Mouse (Mus musculus) kidney, adult 8-10 months (tissue): ENCODE data around the gene Plxna4.
"Not testable (repeated sequence)": the region's sequence is repeated elsewhere in the genome, so short reads cannot be mapped to it uniquely, and the experiment has no call there.

Source experiments
- DNase-seq, 2 experiments: peaks; one replicate each; pipeline ENCODE4 v3.0.0; 2022

Gene Plxna4

GRCm38 (mm10) chr6:32533962-32534740 is 53.8 kb downstream of the Plxna4 start:
- no peak for DNase-seq

DNA sequence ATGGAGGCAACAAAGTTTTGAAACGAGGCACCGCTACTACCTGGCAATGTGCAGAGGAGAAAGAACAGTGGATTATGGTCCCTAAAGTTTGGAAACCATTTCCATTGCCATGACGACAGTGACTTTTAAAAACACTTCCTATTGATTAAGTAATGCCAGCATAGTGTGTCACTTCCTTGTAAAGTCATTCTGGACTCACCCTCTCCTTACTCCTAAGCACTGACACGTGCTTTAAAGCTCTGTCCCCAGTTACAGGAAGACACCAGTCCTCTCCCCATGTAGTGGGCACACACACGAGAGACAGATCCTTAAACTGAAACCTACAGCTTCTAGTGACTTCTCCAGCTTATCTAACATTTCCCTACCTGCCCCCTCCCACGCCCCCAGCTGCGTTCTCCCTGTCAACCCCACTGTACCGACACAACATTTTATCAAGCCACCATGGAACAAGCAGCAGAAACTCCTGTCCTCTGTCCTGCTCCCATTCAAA is 59.9 kb downstream of the Plxna4 start:
- DNase-seq = no peak

DNA sequence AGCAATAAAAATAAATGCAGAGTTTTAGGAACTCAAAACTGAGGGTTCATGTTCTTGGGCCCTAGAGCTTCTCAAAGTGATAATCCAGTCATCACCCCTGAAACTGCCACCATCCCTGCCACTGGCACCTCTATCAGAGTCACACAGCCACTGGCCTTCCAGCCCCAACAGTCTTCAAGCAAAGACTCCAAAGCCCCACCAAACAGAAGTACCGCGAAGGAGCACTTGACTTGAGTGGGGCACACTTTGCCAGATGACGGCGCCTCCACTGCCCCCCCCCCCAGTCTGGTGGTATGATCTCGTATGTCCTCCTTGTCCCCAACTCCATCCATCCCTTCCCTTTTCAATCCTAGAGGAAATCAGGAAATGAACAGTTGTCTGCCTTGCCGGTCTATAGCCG is 60.5 kb downstream of the Plxna4 start:
- DNase-seq = no peak

DNA sequence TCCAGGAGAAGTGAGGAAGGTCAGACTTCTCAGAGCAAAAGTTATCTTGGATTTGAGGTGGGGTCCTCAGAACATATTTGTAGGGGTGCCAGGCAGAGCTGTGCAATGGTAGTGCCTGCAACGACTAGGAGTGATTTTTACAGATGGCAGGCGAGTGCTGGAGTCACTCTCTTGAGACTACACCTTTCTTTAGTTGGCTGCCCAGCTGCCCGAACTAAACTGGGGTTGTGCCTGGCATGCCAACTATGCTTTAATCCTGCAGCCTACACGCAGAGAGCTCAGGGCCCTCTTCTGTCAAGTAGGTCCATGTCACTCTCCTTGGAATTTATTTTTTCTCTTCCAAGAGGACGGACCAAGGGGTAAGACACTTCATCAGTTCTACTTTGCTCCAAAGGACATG is 61.2 kb downstream of the Plxna4 start:
- DNase-seq = no peak

- DNase-seq = no peak
These were observed 67.9 kb downstream of the Plxna4 start for GRCm38 (mm10) chr6:32520097-32520496.

DNA sequence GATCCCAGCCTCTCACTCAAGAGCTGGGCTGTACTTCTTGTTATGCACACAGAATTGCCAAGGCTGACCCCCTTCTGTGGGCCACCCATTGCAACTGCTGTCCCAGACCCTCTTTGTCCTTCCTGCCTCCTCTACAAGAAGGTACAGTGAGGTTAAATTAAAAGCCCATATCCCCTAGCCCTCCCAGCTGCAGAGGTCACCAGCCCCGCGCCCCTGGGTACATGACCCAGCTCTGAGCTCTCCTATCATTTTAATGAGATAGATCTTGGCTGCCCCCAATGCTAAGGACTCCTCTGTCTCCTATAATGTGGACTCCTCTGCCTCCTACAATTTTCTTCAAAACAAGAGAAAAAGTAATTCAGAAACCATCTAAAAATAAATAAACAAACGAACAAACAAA is 69.4 kb downstream of the Plxna4 start:
- DNase-seq = no peak

GRCm38 (mm10) chr6:32514096-32514495 is 73.9 kb downstream of the Plxna4 start:
- no peak for DNase-seq

GRCm38 (mm10) chr6:32512010-32512409 is 76.0 kb downstream of the Plxna4 start:
- DNase-seq = peak in 1 of 2 experiments; percentile 47

DNA sequence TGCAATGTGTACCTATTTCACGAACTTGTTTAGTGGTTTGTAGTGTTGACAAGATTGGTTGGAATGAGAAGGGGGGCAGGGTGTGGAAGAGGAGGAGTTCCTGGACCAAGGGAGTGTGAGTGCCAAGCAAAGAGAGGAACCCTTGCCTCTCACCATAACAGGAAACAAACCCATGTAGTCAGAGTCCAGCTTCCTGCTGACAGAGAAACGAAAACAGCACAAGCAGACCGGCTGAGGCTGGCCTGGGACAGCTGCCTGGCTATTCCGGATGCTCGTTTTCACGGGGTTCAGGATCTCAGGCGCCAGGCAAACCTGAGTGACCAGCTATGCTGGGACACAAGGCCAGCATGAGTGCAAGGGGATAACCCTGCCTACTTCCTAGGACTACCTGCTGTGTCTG is 77.1 kb downstream of the Plxna4 start:
- DNase-seq = peak; percentile 61 to 72

- no peak for DNase-seq
These were observed 77.5 kb downstream of the Plxna4 start for GRCm38 (mm10) chr6:32510491-32510890.

- no peak for DNase-seq
These were observed 78.9 kb downstream of the Plxna4 start for GRCm38 (mm10) chr6:32509046-32509445.

DNA sequence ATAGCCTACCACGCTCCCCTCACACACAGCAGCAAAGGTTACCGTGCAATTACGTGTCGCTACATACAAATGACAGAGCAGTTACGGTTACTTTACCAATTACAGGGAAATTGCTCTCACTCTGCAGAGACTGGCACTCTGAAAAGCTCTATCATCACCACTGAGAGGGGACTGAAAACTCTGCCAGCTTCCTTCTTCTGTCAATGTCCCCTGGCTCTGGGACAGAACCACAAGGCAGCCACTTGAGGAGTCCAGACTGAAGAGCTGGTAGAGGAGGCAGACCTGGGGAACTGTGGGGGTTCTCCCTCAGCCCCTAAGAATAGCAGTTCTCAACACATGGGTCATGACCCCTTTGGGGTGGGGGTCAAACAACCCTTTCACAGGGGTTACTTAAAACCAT is 83.0 kb downstream of the Plxna4 start:
- no peak for DNase-seq

- DNase-seq = not testable (repeated sequence)
These were observed 86.8 kb downstream of the Plxna4 start for GRCm38 (mm10) chr6:32501186-32501585.

DNA sequence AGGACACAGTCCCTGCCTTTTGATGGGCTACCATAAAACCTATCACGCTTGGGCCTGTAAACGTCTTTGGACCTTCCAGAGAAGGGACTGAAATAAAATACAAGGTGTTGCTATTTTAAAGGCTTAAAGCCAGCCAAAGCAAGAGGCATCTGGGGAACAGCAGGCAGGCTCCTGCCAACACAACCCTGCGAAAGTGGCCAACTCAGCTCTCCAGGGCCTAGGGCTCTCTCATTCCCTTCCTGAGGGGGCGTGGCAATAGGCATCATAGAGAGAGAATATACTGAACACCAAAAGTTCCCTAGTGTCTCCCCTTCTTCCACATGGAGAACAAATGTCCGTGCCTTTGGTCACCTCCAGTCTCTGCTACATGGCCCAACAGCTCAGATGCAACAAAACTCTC is 89.9 kb downstream of the Plxna4 start:
- no peak for DNase-seq

- DNase-seq = no peak
These were observed 91.9 kb downstream of the Plxna4 start for GRCm38 (mm10) chr6:32496109-32496508.

DNA sequence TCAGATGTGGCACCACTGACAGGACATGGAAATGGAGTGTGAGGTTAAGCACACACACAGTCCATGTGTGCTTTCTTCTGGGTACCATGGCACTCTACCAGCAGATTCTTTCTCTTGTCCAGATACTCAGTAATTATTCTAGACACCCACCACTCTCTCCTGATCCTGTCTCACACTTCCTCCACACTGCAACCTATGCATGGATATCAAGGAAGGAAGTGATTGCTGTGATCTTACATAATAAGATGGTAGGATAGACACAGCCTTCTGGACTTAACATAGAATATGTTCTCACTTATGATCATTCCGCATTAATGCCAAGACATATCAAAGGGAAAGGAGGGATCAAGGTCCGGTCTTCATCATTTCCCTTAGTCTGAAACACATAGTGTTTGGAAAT is 92.5 kb downstream of the Plxna4 start:
- no peak for DNase-seq

DNA sequence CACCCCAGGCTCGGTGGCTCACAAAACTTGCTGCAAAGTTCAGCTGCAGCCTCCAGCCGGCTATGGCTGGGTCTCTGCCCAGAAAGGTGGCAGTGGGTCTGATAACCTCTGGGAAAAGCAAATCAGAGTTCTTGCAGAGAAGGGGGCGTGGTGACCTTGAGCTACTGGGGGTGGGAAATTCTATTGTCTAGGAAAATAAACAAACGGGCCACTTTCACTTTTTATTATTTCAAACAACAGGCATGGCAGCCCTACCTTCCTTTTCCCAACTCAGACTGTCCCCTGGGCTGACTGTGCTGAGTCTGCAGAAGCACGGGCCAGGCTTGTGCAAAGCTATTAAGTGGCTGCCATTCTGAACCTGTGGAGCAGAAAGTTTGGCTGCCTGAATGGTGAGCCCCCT is 94.4 kb downstream of the Plxna4 start:
- peak; percentile 15 to 19 for DNase-seq

GRCm38 (mm10) chr6:32487121-32487520 is 100.9 kb downstream of the Plxna4 start:
- no peak for DNase-seq

DNA sequence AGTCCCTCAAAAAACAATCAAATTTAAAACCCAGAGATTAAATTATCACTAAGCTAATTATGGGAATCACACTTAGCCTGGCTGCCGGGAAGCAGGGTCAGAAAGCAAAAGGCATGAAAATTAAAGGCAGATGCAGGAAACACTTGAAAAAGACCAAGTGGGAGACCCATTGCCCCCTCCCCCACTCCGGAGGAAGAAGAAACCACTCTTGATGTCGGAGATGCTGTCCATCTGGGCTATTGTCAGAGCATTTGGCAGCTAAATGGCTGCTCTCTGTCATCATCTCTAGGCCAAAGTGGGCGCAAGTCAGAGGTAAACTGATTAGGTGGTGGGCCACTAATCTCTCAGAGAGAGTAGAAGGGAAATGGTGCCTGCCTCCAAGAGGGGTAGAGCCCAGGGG is 105.5 kb downstream of the Plxna4 start:
- DNase-seq = no peak

DNA sequence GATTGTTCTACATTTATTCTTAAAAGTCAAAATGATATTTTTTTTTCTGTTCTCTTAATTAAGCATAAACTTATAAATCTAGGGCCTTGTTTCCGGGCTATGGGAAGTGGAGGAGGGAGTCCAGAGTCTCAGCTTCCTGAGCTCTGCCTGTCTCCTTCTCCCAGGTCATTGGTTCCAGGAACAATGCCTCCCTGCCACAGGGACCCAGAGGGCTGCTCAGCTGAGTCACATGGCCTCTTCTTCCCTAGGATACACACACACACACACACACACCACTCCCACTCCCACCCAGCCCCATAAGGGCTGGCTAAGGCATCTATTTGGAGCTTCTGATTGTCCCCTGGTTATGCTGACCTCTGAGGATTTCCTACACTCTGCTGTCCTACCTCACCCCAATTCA is 107.3 kb downstream of the Plxna4 start:
- peak; percentile 15 to 28 for DNase-seq

DNA sequence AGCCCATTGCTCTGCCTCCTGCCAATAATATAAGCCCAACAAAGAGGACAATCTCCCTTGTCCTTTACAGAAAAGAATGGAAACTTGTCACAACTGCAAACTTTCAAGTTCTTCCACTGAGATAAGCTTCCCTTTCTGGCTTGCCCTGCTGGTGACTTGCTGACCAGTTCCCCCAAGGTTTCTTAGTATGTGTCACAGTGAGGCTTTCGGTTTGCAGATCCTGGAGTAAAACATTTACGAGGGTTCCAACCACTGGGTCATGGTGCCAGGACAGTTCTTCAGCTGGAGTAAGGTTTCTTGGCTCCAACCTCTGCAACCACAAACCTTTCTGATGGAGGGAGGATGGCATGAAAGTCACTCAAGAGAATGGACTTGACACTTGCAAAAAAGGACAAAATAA is 108.2 kb downstream of the Plxna4 start:
- peak; percentile 12 to 45 for DNase-seq

GRCm38 (mm10) chr6:32479193-32479758 is 108.7 kb downstream of the Plxna4 start:
- DNase-seq = peak; percentile 44 to 55

DNA sequence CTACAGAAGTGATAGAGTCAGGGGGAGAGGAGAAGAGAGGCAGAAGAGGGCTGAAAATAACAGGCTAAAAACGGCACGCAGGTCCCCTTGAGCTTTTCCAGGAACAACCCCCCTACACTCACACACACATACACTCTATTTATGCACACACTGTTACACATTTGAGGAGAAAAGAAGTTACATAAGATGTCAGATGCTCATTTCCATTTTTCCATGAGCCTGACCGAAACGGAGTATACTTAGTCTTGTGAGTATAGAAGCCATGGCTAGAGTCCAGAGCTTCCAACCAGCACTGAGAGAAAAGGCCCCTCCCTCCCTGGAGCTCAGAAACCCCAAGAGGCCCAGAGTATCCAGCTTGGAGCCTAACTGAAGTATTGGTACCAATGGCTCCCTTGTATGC is 112.0 kb downstream of the Plxna4 start:
- peak in 1 of 2 experiments; percentile 8 for DNase-seq

- DNase-seq = no peak
These were observed 115.9 kb downstream of the Plxna4 start for GRCm38 (mm10) chr6:32472062-32472461.

GRCm38 (mm10) chr6:32471639-32472038 is 116.4 kb downstream of the Plxna4 start:
- DNase-seq = no peak
